Comparison of ENCODE assay signal across 9 mouse cellular contexts in the genomic region with DNA sequence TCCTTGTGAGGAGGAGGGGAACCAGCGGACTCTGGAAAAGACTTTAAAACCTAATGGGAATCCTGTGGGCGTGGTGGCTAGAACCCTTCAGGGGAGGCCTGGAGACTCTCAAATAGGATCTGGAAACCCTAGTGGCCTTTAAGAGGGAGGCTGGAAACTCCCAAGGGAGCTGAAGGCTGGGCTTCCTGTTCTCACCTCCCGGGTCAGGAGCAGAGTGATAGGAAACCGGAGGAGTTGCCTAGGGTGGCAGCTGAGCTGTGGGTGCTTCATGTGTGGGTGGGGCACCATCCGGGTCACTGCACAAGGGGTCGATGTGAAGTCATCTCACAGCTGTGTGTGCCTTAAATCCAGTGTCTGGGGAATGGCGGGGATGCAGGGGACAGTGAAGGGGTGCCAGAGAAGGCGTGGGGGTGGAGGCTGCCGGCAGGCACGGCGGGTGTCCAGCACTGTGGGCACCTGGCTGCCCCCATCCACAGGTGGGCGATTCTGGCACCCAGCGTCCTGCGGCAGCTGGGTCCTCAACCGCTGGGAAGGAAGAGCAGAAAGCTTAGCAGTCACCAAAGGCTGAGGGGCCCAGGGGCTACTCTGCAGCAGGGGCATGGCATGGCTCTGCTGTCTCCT. TPM values are rescaled to one million over a fixed set of nuclear protein-coding genes. Genes with fewer than 3 reads are reported as not detected.
DNase-seq lines count a peak whose midpoint lies in the region; ATAC-seq and TF ChIP-seq lines count a peak whose summit lies in the region.
"Had no signal": no experiment of that assay in that cellular context is flagged by ENCODE, and none has a peak within 500 bp of the region (broad histone marks: within the 10 kb centered on the region; RNA-seq: fewer than 3 reads in every experiment).

No protein-coding gene starts in this region.

- H3K79me2 ChIP-seq in liver, adult 2 months (ENCODE audit: control insufficient read depth, insufficient read depth, low read length): no peaks in the 10 kb centered on the region

- no peak for ATAC-seq in embryonic facial prominence, embryonic 11.5 days (replicated peaks; ENCODE audit: insufficient number of reproducible peaks, low FRiP score, low TSS enrichment, low read depth)
- ATAC-seq in granulocyte monocyte progenitor cell, adult 5-6 weeks (replicated peaks; ENCODE audit: poor library complexity, severe bottlenecking): no peak
- ATAC-seq in erythroid progenitor cell, adult 5-6 weeks (replicated peaks; ENCODE audit: low FRiP score, poor library complexity, severe bottlenecking): no peak
- no peak for ATAC-seq in megakaryocyte, adult 5-6 weeks (ENCODE audit: poor library complexity, severe bottlenecking)

- H3K27me3 ChIP-seq in liver, adult 2 months (ENCODE audit: control insufficient read depth, insufficient read depth, low read length): no peaks in the 10 kb centered on the region
- no peaks in the 10 kb centered on the region for H3K27me3 ChIP-seq in embryonic facial prominence, embryonic 11.5 days (ENCODE audit: control insufficient read depth, insufficient read depth, low read length)
- H3K27me3 ChIP-seq: hindbrain, embryonic 15.5 days had no signal

- H3K27ac ChIP-seq in liver, adult 2 months (replicated peaks; ENCODE audit: insufficient read depth, low read depth, low read length): peak overlapping the region; percentile 58
- H3K27ac ChIP-seq in embryonic facial prominence, embryonic 11.5 days (replicated peaks; ENCODE audit: low read depth, low read length): 0 out of 2 replicates have a peak overlapping the region, but pooled peaks have one; percentile 21
- H3K27ac ChIP-seq: hindbrain, embryonic 15.5 days had no signal

- no peak for DNase-seq in liver, adult 2 months (ENCODE audit: extremely low read depth, low read depth, low spot score)
- no peak for DNase-seq in liver
- peak; percentile 30 for DNase-seq in embryonic facial prominence, embryonic 11.5 days (ENCODE audit: low spot score)
- peak; percentile 57 for DNase-seq in kidney, adult 18-20 months
- peak; percentile 75 for DNase-seq in lung, postnatal 10 days

- 34% methylated on average over 15 of the region's 15 CpGs for WGBS in liver, adult 2 months
- 25% methylated on average over 11 of the region's 15 CpGs for WGBS in embryonic facial prominence, embryonic 11.5 days

- H3K4me1 ChIP-seq in liver, adult 2 months (ENCODE audit: control insufficient read depth, insufficient read depth, low read length): peaks cover 16% of the 10 kb centered on the region
- H3K4me1 ChIP-seq in embryonic facial prominence, embryonic 11.5 days (ENCODE audit: control insufficient read depth, insufficient read depth, low read length): peaks cover 8% of the 10 kb centered on the region

- H3K36me3 ChIP-seq in liver, adult 2 months (ENCODE audit: control insufficient read depth, insufficient read depth, low read length): no peaks in the 10 kb centered on the region
- no peaks in the 10 kb centered on the region; the same call in 1 of the 2 replicates for H3K36me3 ChIP-seq in embryonic facial prominence, embryonic 11.5 days (replicated peaks; ENCODE audit: control insufficient read depth, insufficient read depth, low read depth, low read length)

- H3K4me3 ChIP-seq in liver, adult 2 months (ENCODE audit: insufficient read depth, low read depth, low read length): no peak overlapping the region
- no peak overlapping the region for H3K4me3 ChIP-seq in embryonic facial prominence, embryonic 11.5 days (ENCODE audit: low read depth, low read length)
- H3K4me3 ChIP-seq: hindbrain, embryonic 15.5 days had no signal

- no peak overlapping the region for H3K4me2 ChIP-seq in embryonic facial prominence, embryonic 11.5 days (ENCODE audit: low read depth, low read length)
- H3K4me2 ChIP-seq: hindbrain, embryonic 15.5 days had no signal

- H3K9me3 ChIP-seq in embryonic facial prominence, embryonic 11.5 days (replicated peaks; ENCODE audit: control insufficient read depth, low read length): no peaks in the 10 kb centered on the region
- H3K9me3 ChIP-seq: hindbrain, embryonic 15.5 days had no signal

- TF ChIP-seq CTCF in liver, adult 2 months (IDR thresholded peaks at IDR 0.05; ENCODE audit: low read depth, low read length): no peak

- no peak for TF ChIP-seq POLR2A in liver, adult 2 months (IDR thresholded peaks at IDR 0.05; ENCODE audit: extremely low read depth, insufficient read depth, low read length)

- peak overlapping the region; percentile 24 for H3K9ac ChIP-seq in liver, adult 2 months (ENCODE audit: low read depth, low read length)
- 0 out of 2 replicates have a peak overlapping the region, but pooled peaks have one; percentile 14 for H3K9ac ChIP-seq in embryonic facial prominence, embryonic 11.5 days (replicated peaks; ENCODE audit: low read length)
- H3K9ac ChIP-seq: hindbrain, embryonic 15.5 days had no signal

RNA-seq across cellular contexts. Expression of a gene that starts 10.1 kb away (rescaled TPM):
- 11.6 and 12.7 TPM in 2 replicates for total RNA-seq in liver, adult 2 months (2014; rRNA removed)
- polyA plus RNA-seq in liver, adult 2 months (2012; rRNA removed): 12.9 and 15.5 TPM in 2 replicates
- polyA plus RNA-seq in embryonic facial prominence, embryonic 11.5 days (2014; fragmentation: Nextera tagmentation; extraction: Ambion mirVana): 4.8 and 5.4 TPM in 2 replicates
- 3.5 and 12.4 TPM in 2 replicates for total RNA-seq in granulocyte monocyte progenitor cell, adult 5-6 weeks (2014; fragmentation: Nextera tagmentation)
- total RNA-seq in granulocyte monocyte progenitor cell, adult 5-6 weeks (2017): 13.5 and 21.5 TPM in 2 replicates
- total RNA-seq in erythroid progenitor cell, adult 5-6 weeks (2015; ENCODE audit: low replicate concordance): 2.1 and 4.0 TPM in 2 replicates
- total RNA-seq in erythroid progenitor cell, adult 5-6 weeks (2017; ENCODE audit: low replicate concordance): 0.83 and 4.0 TPM in 2 replicates
- total RNA-seq in megakaryocyte, adult 5-6 weeks (2015): 3.4 and 3.7 TPM in 2 replicates
- total RNA-seq in megakaryocyte, adult 5-6 weeks (2017): 12.1 and 14.2 TPM in 2 replicates

RNA-seq across cellular contexts. Expression of a gene that starts 12.2 kb away (rescaled TPM):
- total RNA-seq in liver, adult 2 months (2014; rRNA removed): 2.3 and 3.8 TPM in 2 replicates
- polyA plus RNA-seq in liver, adult 2 months (2012; rRNA removed): 3.7 and 5.2 TPM in 2 replicates
- polyA plus RNA-seq in embryonic facial prominence, embryonic 11.5 days (2014; fragmentation: Nextera tagmentation; extraction: Ambion mirVana): 3.1 and 3.2 TPM in 2 replicates
- total RNA-seq in granulocyte monocyte progenitor cell, adult 5-6 weeks (2014; fragmentation: Nextera tagmentation): 0.43 and 2.5 TPM in 2 replicates
- 1.9 and 4.5 TPM in 2 replicates for total RNA-seq in granulocyte monocyte progenitor cell, adult 5-6 weeks (2017)
- total RNA-seq in erythroid progenitor cell, adult 5-6 weeks (2015; ENCODE audit: low replicate concordance): not detected in 2 replicates
- 0.13 TPM in 1 of 2 replicates, not detected in the other for total RNA-seq in erythroid progenitor cell, adult 5-6 weeks (2017; ENCODE audit: low replicate concordance)
- total RNA-seq in megakaryocyte, adult 5-6 weeks (2015): 0.47 and 1.5 TPM in 2 replicates
- 3.0 and 4.2 TPM in 2 replicates for total RNA-seq in megakaryocyte, adult 5-6 weeks (2017)

RNA-seq across cellular contexts. Expression of a gene that starts 13.6 kb away (rescaled TPM):
- total RNA-seq in liver, adult 2 months (2014; rRNA removed): 15.3 and 22.8 TPM in 2 replicates
- 128 and 132 TPM in 2 replicates for polyA plus RNA-seq in liver, adult 2 months (2012; rRNA removed)
- polyA plus RNA-seq in embryonic facial prominence, embryonic 11.5 days (2014; fragmentation: Nextera tagmentation; extraction: Ambion mirVana): 48.8 and 50.3 TPM in 2 replicates
- not detected in 2 replicates for total RNA-seq in granulocyte monocyte progenitor cell, adult 5-6 weeks (2014; fragmentation: Nextera tagmentation)
- 0.10 and 0.43 TPM in 2 replicates for total RNA-seq in granulocyte monocyte progenitor cell, adult 5-6 weeks (2017)
- not detected in 2 replicates for total RNA-seq in erythroid progenitor cell, adult 5-6 weeks (2015; ENCODE audit: low replicate concordance)
- total RNA-seq in erythroid progenitor cell, adult 5-6 weeks (2017; ENCODE audit: low replicate concordance): not detected in 2 replicates
- 0.11 and 0.25 TPM in 2 replicates for total RNA-seq in megakaryocyte, adult 5-6 weeks (2015)
- total RNA-seq in megakaryocyte, adult 5-6 weeks (2017): 0.22 and 0.28 TPM in 2 replicates

RNA-seq across cellular contexts. Expression of a gene that starts 27.5 kb away (rescaled TPM):
- total RNA-seq in liver, adult 2 months (2014; rRNA removed): not detected in 2 replicates
- 0.05 TPM in 1 of 2 replicates, not detected in the other for polyA plus RNA-seq in liver, adult 2 months (2012; rRNA removed)
- polyA plus RNA-seq in embryonic facial prominence, embryonic 11.5 days (2014; fragmentation: Nextera tagmentation; extraction: Ambion mirVana): 0.15 and 0.31 TPM in 2 replicates
- total RNA-seq in granulocyte monocyte progenitor cell, adult 5-6 weeks (2014; fragmentation: Nextera tagmentation): not detected in 2 replicates
- total RNA-seq in granulocyte monocyte progenitor cell, adult 5-6 weeks (2017): not detected in 2 replicates
- not detected in 2 replicates for total RNA-seq in erythroid progenitor cell, adult 5-6 weeks (2015; ENCODE audit: low replicate concordance)
- total RNA-seq in erythroid progenitor cell, adult 5-6 weeks (2017; ENCODE audit: low replicate concordance): not detected in 2 replicates
- total RNA-seq in megakaryocyte, adult 5-6 weeks (2015): not detected in 2 replicates
- not detected in 2 replicates for total RNA-seq in megakaryocyte, adult 5-6 weeks (2017)

RNA-seq across cellular contexts. Expression of a gene that starts 29.0 kb away (rescaled TPM):
- 7.7 and 8.3 TPM in 2 replicates for total RNA-seq in liver, adult 2 months (2014; rRNA removed)
- polyA plus RNA-seq in liver, adult 2 months (2012; rRNA removed): 32.5 and 34.1 TPM in 2 replicates
- polyA plus RNA-seq in embryonic facial prominence, embryonic 11.5 days (2014; fragmentation: Nextera tagmentation; extraction: Ambion mirVana): 105 and 115 TPM in 2 replicates
- total RNA-seq in granulocyte monocyte progenitor cell, adult 5-6 weeks (2014; fragmentation: Nextera tagmentation): 24.0 and 34.2 TPM in 2 replicates
- total RNA-seq in granulocyte monocyte progenitor cell, adult 5-6 weeks (2017): 16.9 and 20.3 TPM in 2 replicates
- total RNA-seq in erythroid progenitor cell, adult 5-6 weeks (2015; ENCODE audit: low replicate concordance): 23.9 and 35.7 TPM in 2 replicates
- total RNA-seq in erythroid progenitor cell, adult 5-6 weeks (2017; ENCODE audit: low replicate concordance): 17.8 and 18.1 TPM in 2 replicates
- total RNA-seq in megakaryocyte, adult 5-6 weeks (2015): 39.1 and 44.0 TPM in 2 replicates
- total RNA-seq in megakaryocyte, adult 5-6 weeks (2017): 14.2 and 26.3 TPM in 2 replicates

Comparison
In these comparisons a context has a peak if more than half of its experiments do, and no peak if none do; other contexts are left out.
1. DNase-seq: peak in embryonic facial prominence, embryonic 11.5 days (single experiment), kidney, adult 18-20 months (single experiment) and lung, postnatal 10 days (single experiment); none in liver, adult 2 months (single experiment) and liver (single experiment).
2. RNA of a gene that starts 13.6 kb away (total RNA-seq): 15.3 to 22.8 TPM in liver, adult 2 months; 0.11 to 0.28 TPM in megakaryocyte, adult 5-6 weeks, 0.10 to 0.43 TPM in granulocyte monocyte progenitor cell, adult 5-6 weeks and not detected in erythroid progenitor cell, adult 5-6 weeks; every median in the first group is over 10 times any median in the second.